Mouse (Mus musculus) midbrain, embryonic 11.5 days (tissue): ENCODE measurements at regions not wholly inside any gene's neighbourhood (a gene's known extent, or its start where the extent isn't known, plus 50 kb on each side); places are given as distances from the start of the nearest gene placed in this dataset.

ENCODE experiments used
- ATAC-seq: fragments of 200-750 bp; cut with Nextera tagmentation; 2 replicates; pipeline ENCODE4 v1.8.0; 2017; ENCODE audit warnings: moderate TSS enrichment, moderate library complexity; ENCODE audit not compliant: low FRiP score
- DNase-seq: peaks from one replicate; pipeline ENCODE4 v3.0.0; 2015; ENCODE audit warnings: low spot score; ENCODE audit errors: missing footprints
- H3K27ac ChIP-seq: fragments of 300-500 bp; sonication (generic); 2 replicates; pipeline ENCODE4 v1.5.1; 2014; ENCODE audit warnings: low read depth, low read length
- H3K27me3 ChIP-seq: fragments of 300-500 bp; sonication (generic); 2 replicates; pipeline ENCODE4 v1.6.1; 2014; ENCODE audit warnings: mild to moderate bottlenecking, low read length, moderate library complexity, mixed read lengths; ENCODE audit not compliant: control insufficient read depth, insufficient read depth
- H3K36me3 ChIP-seq: fragments of 300-500 bp; sonication (generic); 2 replicates; pipeline ENCODE4 v1.6.1; 2014; ENCODE audit warnings: mild to moderate bottlenecking, low read length, moderate library complexity, mixed read lengths; ENCODE audit not compliant: control insufficient read depth, insufficient read depth
- H3K4me1 ChIP-seq: fragments of 300-500 bp; sonication (generic); 2 replicates; pipeline ENCODE4 v1.6.1; 2014; ENCODE audit warnings: low read length; ENCODE audit not compliant: control insufficient read depth, insufficient read depth
- H3K4me2 ChIP-seq: fragments of 300-500 bp; sonication (generic); 2 replicates; pipeline ENCODE4 v1.6.1; 2014; ENCODE audit warnings: mild to moderate bottlenecking, moderate library complexity
- H3K4me3 ChIP-seq: fragments of 300-500 bp; sonication (generic); 2 replicates; pipeline ENCODE4 v1.5.1; 2014; ENCODE audit warnings: low read depth, low read length
- H3K9ac ChIP-seq: fragments of 300-500 bp; sonication (generic); 2 replicates; pipeline ENCODE4 v1.6.1; 2014; ENCODE audit warnings: low read length
- H3K9me3 ChIP-seq: fragments of 300-500 bp; sonication (generic); 2 replicates; pipeline ENCODE4 v1.6.1; 2016; ENCODE audit warnings: low read length; ENCODE audit not compliant: control insufficient read depth
- WGBS: fragments of 180-500 bp; shearing (Covaris S2); extraction: QIAGEN DNeasy Blood & Tissue Kit; methylation state at CpG from one replicate; pipeline ENCODE4 v1.1.7; 2014; 5-methylcytosine and 5-hydroxymethylcytosine counted together

- DNase-seq, result peak; percentile 95
- no peaks in the 10 kb centered on the region for H3K27me3 ChIP-seq
- no peak overlapping the region for H3K4me3 ChIP-seq
- H3K9me3 ChIP-seq, result peaks cover 18% of the 10 kb centered on the region; the same call in 1 of the 2 replicates
- peak overlapping the region; percentile 43; the same call in 1 of the 2 replicates for H3K9ac ChIP-seq
- peak; percentile 93 for ATAC-seq
- H3K4me1 ChIP-seq, result peaks cover 20% of the 10 kb centered on the region
- H3K36me3 ChIP-seq, result no peaks in the 10 kb centered on the region
- peak overlapping the region; percentile 19; the same call in 1 of the 2 replicates for H3K4me2 ChIP-seq
- peak overlapping the region; percentile 87 for H3K27ac ChIP-seq
- 5% methylated on average over 10 of the region's 10 CpGs for whole genome bisulfite sequencing
Observed at GRCm38 (mm10) chr4:54072932-54073331, 247.1 kb downstream of the Tmem38b start.

DNA sequence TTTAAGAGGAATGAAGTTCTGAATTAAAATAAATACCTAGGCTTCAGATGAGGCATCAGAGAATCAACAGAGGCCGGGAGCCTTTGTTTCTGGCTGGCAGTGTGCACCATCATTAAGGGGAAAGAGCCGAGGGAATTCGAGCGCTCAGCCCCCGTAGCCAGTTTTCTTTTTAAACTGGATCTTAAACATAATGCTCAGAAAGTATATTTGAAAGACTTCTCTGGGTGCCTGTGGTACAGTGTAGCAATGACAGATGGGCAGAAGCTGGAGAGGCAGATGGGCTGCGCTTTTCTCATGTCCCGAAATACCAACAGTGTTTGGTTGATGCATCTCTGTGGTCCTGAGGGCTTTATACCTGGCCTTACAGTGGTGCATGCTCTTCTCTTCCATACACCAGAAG is 247.6 kb downstream of the Tmem38b start:
- no peaks in the 10 kb centered on the region for H3K27me3 ChIP-seq
- peak overlapping the region; percentile 87 for H3K27ac ChIP-seq
- DNase-seq (peak; percentile 93), ATAC-seq (0 out of 2 replicates have a peak, but pooled peaks have one; percentile 36)
- 34% methylated on average over 7 of the region's 7 CpGs for WGBS
- peak overlapping the region; percentile 43; the same call in 1 of the 2 replicates for H3K9ac ChIP-seq
- H3K9me3 ChIP-seq, result peaks cover 18% of the 10 kb centered on the region; the same call in 1 of the 2 replicates
- no peak overlapping the region for H3K4me3 ChIP-seq
- H3K4me2 ChIP-seq, result peak overlapping the region; percentile 19; the same call in 1 of the 2 replicates
- no peaks in the 10 kb centered on the region for H3K36me3 ChIP-seq
- peaks cover 20% of the 10 kb centered on the region for H3K4me1 ChIP-seq

DNA sequence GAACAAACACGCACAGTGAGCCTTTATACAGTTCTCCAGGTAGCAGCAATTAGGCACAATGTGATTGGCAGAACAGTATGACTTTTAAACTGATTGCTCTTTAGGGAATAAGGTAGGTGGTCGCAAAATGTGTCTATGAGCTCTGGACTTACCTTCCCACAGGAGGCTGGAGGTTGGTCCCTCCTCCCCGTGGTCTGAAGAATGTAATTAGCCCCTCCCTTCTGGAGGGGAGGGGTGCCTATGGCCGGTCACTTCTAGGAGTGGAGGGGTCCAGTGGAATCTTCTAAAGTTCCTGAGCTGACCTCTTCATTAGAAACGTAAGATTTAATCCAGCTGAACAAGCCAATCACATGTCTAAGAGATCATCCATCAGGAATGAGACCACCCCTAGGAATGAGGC is 248.4 kb downstream of the Tmem38b start:
- H3K27me3 ChIP-seq, result no peaks in the 10 kb centered on the region
- no peak overlapping the region for H3K27ac ChIP-seq

GRCm38 (mm10) chr4:54080526-54080925 is 254.7 kb downstream of the Tmem38b start:
- DNase-seq (peak; percentile 71), ATAC-seq (no peak)
- H3K27ac ChIP-seq, result no peak overlapping the region
- no peak overlapping the region for H3K4me2 ChIP-seq
- H3K4me1 ChIP-seq, result no peaks in the 10 kb centered on the region
- no peaks in the 10 kb centered on the region for H3K9me3 ChIP-seq
- no peaks in the 10 kb centered on the region for H3K36me3 ChIP-seq
- WGBS, result 82% methylated on average over 9 of the region's 9 CpGs
- no peak overlapping the region for H3K9ac ChIP-seq
- no peaks in the 10 kb centered on the region for H3K27me3 ChIP-seq
- no peak overlapping the region for H3K4me3 ChIP-seq

More for the DNA sequence above, 248.4 kb downstream of the Tmem38b start:
- Histone ChIP-seq H3K4me3 (no peak overlapping the region), H3K4me1 (peaks cover 20% of the 10 kb centered on the region), H3K4me2 (no peak overlapping the region), H3K9me3 (peaks cover 13% of the 10 kb centered on the region; the same call in 1 of the 2 replicates), H3K36me3 (no peaks in the 10 kb centered on the region), H3K9ac (no peak overlapping the region)
- 54% methylated on average over 5 of the region's 5 CpGs for WGBS
- ATAC-seq, result no peak
- DNase-seq, result peak; percentile 82

GRCm38 (mm10) chr4:54081411-54081810 is 255.6 kb downstream of the Tmem38b start:
- WGBS, result 75% methylated on average over 5 of the region's 5 CpGs
- DNase-seq, result peak; percentile 84
- H3K27me3 ChIP-seq, result no peaks in the 10 kb centered on the region
- no peak overlapping the region for H3K27ac ChIP-seq
- no peak for ATAC-seq
- H3K4me1 ChIP-seq, result no peaks in the 10 kb centered on the region
- H3K4me2 ChIP-seq, result no peak overlapping the region
- no peaks in the 10 kb centered on the region for H3K36me3 ChIP-seq
- H3K9ac ChIP-seq, result no peak overlapping the region
- H3K4me3 ChIP-seq, result no peak overlapping the region
- no peaks in the 10 kb centered on the region for H3K9me3 ChIP-seq

DNA sequence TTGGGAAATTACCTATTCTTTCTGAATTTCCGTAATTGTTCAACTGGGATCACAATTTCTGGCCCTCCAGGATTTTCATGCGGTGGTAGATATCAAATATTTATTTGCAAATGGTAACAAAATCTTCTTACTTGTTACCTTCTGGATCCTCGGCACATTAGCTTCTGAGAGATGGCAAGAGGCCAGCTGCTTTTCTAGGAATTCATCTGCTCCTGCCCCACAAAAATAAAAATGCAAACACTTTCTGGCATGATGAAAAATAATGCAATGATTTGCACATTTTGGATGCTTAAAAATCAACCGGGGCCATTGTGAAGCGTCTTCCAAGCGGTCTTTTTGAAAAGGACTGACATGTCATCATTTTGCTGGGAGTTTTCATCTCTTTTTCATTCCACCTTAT is 258.9 kb downstream of the Tmem38b start:
- Histone ChIP-seq H3K27me3 (no peaks in the 10 kb centered on the region), H3K27ac (no peak overlapping the region), H3K4me3 (no peak overlapping the region), H3K9ac (no peak overlapping the region), H3K4me2 (no peak overlapping the region), H3K9me3 (no peaks in the 10 kb centered on the region), H3K4me1 (no peaks in the 10 kb centered on the region), H3K36me3 (no peaks in the 10 kb centered on the region)
- ATAC-seq, result no peak
- 94% methylated on average over 6 of the region's 6 CpGs for WGBS
- DNase-seq, result peak; percentile 51

GRCm38 (mm10) chr4:54094285-54094997 is 268.6 kb downstream of the Tmem38b start:
- Histone ChIP-seq H3K27ac (no peak overlapping the region), H3K4me2 (no peak overlapping the region), H3K9ac (no peak overlapping the region), H3K4me3 (no peak overlapping the region), H3K9me3 (no peaks in the 10 kb centered on the region), H3K4me1 (no peaks in the 10 kb centered on the region), H3K27me3 (no peaks in the 10 kb centered on the region), H3K36me3 (no peaks in the 10 kb centered on the region)
- WGBS, result 86% methylated on average over 7 of the region's 7 CpGs
- no peak for ATAC-seq
- DNase-seq, result no peak

DNA sequence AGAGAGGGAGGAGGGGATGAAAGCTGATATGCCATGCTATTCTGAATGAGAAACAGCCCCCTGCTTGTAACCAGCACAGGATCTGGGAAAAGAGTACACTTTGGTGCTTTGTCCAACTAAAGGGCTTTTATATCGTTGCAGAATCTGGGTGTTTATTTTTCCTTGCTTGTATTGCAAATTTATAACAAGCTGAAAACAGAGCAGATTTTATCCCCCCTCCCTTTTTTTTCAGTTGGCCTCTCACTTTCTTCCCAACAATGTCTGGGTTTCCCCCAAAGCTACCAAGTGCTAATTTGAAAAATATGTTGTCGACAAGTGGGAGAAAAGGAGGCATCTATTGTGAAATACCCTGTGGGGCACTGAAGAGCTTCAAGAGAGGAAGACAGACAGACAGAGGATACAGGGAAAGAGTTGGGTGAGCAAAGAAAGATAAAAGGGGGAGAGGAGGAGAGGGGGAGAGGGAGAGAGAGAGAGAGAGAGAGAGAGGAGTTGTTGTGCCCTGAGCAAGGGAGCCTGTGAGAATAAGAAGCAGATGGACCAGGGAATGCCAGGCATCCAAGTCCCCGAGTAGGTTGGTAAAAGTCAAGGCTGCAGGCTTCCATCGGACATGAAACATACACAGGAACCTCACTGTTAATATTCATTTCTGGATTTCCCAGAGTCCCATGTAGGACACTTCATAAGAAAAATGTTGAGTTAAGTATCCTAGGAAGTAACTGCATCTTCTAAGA is 269.5 kb downstream of the Tmem38b start:
- DNase-seq, result peak; percentile 69
- Histone ChIP-seq H3K4me1 (no peaks in the 10 kb centered on the region), H3K27ac (no peak overlapping the region), H3K36me3 (no peaks in the 10 kb centered on the region), H3K9ac (no peak overlapping the region), H3K4me2 (no peak overlapping the region), H3K9me3 (no peaks in the 10 kb centered on the region), H3K4me3 (no peak overlapping the region), H3K27me3 (no peaks in the 10 kb centered on the region)
- ATAC-seq, result no peak
- WGBS, result 75% methylated on average over 4 of the region's 4 CpGs

- no peak for DNase-seq
- Histone ChIP-seq H3K36me3 (no peaks in the 10 kb centered on the region), H3K9ac (no peak overlapping the region), H3K27me3 (no peaks in the 10 kb centered on the region), H3K4me3 (no peak overlapping the region), H3K27ac (no peak overlapping the region), H3K4me2 (no peak overlapping the region), H3K9me3 (no peaks in the 10 kb centered on the region), H3K4me1 (no peaks in the 10 kb centered on the region)
- ATAC-seq, result no peak
- WGBS, result 84% methylated on average over 2 of the region's 2 CpGs
Observed at GRCm38 (mm10) chr4:54097543-54097942, 271.7 kb downstream of the Tmem38b start.
